Mouse (Mus musculus): ENCODE data around the gene Astn2. TPM values are rescaled to one million over a fixed set of nuclear protein-coding genes. Genes with fewer than 3 reads are reported as not detected.

Astn2 gene
- polyA plus RNA-seq, 1 experiment from 2014 or later, result 0.69 TPM

GRCm38 (mm10) chr4:66302686-66303310, 101.6 kb downstream of the Astn2 start:
- Histone ChIP-seq H3K27ac (ENCODE audit: low read length) (no peak overlapping the region), H3K27me3 (replicated peaks; ENCODE audit: insufficient read depth, low read length) (no peaks in the 10 kb centered on the region), H3K4me3 (ENCODE audit: low read depth, low read length) (no peak overlapping the region), H3K4me1 (ENCODE audit: insufficient read depth, low read depth, low read length) (no peaks in the 10 kb centered on the region), H3K4me2 (replicated peaks; ENCODE audit: low read depth, low read length) (no peak overlapping the region), H3K9me3 (ENCODE audit: low read length) (no peaks in the 10 kb centered on the region), H3K36me3 (ENCODE audit: insufficient read depth, low read length) (no peaks in the 10 kb centered on the region), H3K9ac (replicated peaks; ENCODE audit: low read depth) (no peak overlapping the region)
- 62% methylated on average over 7 of the region's 7 CpGs for WGBS
- DNase-seq (ENCODE audit: low spot score), result no peak
- no peak for TF ChIP-seq CTCF (IDR thresholded peaks at IDR 0.05)
- TF ChIP-seq EP300 (IDR thresholded peaks at IDR 0.05), result no peak
- ATAC-seq, result no peak

DNA sequence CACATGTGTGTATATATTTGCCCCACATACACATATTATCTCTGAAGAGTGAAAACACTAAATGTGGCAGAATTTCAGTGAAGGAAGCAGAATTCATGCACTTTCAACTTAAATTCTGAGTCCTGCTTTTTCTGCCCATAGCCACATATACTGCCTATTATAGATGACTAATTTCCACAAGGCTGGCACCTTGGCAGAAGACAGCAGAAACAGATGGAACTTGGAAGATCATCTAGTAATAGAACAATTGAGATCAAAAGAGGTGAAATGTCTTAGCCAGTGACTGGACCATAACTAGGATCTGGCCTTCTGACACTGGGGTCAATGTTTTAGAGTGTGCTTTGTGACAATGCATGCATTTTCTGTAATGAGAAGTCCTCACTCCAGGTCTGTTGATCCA, 119.4 kb downstream of the Astn2 start:
- H3K4me1 ChIP-seq (ENCODE audit: insufficient read depth, low read depth, low read length), result no peaks in the 10 kb centered on the region
- ATAC-seq (no peak), DNase-seq (ENCODE audit: low spot score) (no peak)

DNA sequence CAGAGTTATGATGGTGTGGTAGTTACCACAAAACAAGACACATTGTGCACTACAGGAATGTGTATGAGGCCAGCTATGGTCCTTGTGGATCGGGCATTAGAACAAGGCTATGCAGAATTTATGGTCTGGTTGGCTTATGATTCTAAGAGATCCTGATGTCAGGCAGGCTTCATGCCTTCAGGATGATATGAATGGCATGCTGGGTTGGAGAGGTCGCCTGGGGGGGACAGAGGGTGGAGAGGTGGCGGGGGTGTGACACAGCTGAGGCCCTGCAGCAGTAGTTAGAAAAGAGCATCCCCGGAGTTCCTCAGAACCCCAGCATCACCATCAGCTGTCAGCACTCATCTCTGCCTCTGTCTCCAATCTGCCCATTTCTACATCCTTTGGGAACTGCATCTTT, 128.3 kb downstream of the Astn2 start:
- TF ChIP-seq EP300 (IDR thresholded peaks at IDR 0.05) (no peak), CTCF (IDR thresholded peaks at IDR 0.05) (no peak)

More for the DNA sequence above, 119.4 kb downstream of the Astn2 start:
- no peak overlapping the region for H3K9ac ChIP-seq (replicated peaks; ENCODE audit: low read depth)
- TF ChIP-seq EP300 (IDR thresholded peaks at IDR 0.05), result no peak
- TF ChIP-seq CTCF (IDR thresholded peaks at IDR 0.05), result no peak
- no peaks in the 10 kb centered on the region for H3K27me3 ChIP-seq (replicated peaks; ENCODE audit: insufficient read depth, low read length)
- H3K27ac ChIP-seq (ENCODE audit: low read length), result no peak overlapping the region
- H3K36me3 ChIP-seq (ENCODE audit: insufficient read depth, low read length), result no peaks in the 10 kb centered on the region
- H3K4me2 ChIP-seq (replicated peaks; ENCODE audit: low read depth, low read length), result no peak overlapping the region
- H3K4me3 ChIP-seq (ENCODE audit: low read depth, low read length), result no peak overlapping the region
- H3K9me3 ChIP-seq (ENCODE audit: low read length), result no peaks in the 10 kb centered on the region

GRCm38 (mm10) chr4:66271550-66272117, 132.8 kb downstream of the Astn2 start:
- Histone ChIP-seq H3K4me3 (ENCODE audit: low read depth, low read length) (no peak overlapping the region), H3K4me2 (replicated peaks; ENCODE audit: low read depth, low read length) (no peak overlapping the region), H3K9ac (replicated peaks; ENCODE audit: low read depth) (no peak overlapping the region), H3K27ac (ENCODE audit: low read length) (no peak overlapping the region), H3K27me3 (replicated peaks; ENCODE audit: insufficient read depth, low read length) (no peaks in the 10 kb centered on the region), H3K4me1 (ENCODE audit: insufficient read depth, low read depth, low read length) (no peaks in the 10 kb centered on the region), H3K36me3 (ENCODE audit: insufficient read depth, low read length) (no peaks in the 10 kb centered on the region), H3K9me3 (ENCODE audit: low read length) (no peaks in the 10 kb centered on the region)
- DNase-seq (ENCODE audit: low spot score) (no peak), ATAC-seq (no peak)
- no peak for TF ChIP-seq EP300 (IDR thresholded peaks at IDR 0.05)
- TF ChIP-seq CTCF (IDR thresholded peaks at IDR 0.05), result no peak
- WGBS, result 79% methylated on average over 6 of the region's 6 CpGs

More for the DNA sequence above, 128.3 kb downstream of the Astn2 start:
- ATAC-seq, result no peak
- Histone ChIP-seq H3K36me3 (ENCODE audit: insufficient read depth, low read length) (no peaks in the 10 kb centered on the region), H3K9me3 (ENCODE audit: low read length) (no peaks in the 10 kb centered on the region), H3K4me1 (ENCODE audit: insufficient read depth, low read depth, low read length) (no peaks in the 10 kb centered on the region), H3K27ac (ENCODE audit: low read length) (no peak overlapping the region), H3K27me3 (replicated peaks; ENCODE audit: insufficient read depth, low read length) (no peaks in the 10 kb centered on the region), H3K4me2 (replicated peaks; ENCODE audit: low read depth, low read length) (no peak overlapping the region), H3K4me3 (ENCODE audit: low read depth, low read length) (no peak overlapping the region), H3K9ac (replicated peaks; ENCODE audit: low read depth) (no peak overlapping the region)
- WGBS, result 51% methylated on average over 4 of the region's 4 CpGs
- DNase-seq (ENCODE audit: low spot score), result no peak

DNA sequence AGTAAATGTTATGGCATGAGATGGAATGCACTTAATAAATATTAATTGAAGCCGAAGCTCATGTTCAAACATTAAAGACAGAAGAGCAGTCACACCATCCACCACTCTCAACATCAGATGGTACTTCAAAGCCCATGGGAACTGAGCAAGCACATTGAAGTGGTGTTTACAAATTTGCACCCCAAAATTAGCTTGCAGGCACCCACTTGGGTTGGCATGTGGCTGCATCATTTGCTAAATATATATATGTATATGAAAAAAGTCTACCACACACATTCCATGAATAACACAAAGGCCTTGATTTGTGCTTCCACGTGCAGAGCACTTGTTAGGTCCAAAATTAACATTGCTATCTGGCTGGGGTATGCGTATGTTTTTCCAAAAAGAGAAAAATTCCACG, 140.4 kb downstream of the Astn2 start:
- no peaks in the 10 kb centered on the region for H3K36me3 ChIP-seq (ENCODE audit: insufficient read depth, low read length)
- H3K4me3 ChIP-seq (ENCODE audit: low read depth, low read length), result no peak overlapping the region
- DNase-seq (ENCODE audit: low spot score) (no peak), ATAC-seq (no peak)
- no peaks in the 10 kb centered on the region for H3K27me3 ChIP-seq (replicated peaks; ENCODE audit: insufficient read depth, low read length)
- TF ChIP-seq CTCF (IDR thresholded peaks at IDR 0.05), result no peak
- no peak overlapping the region for H3K4me2 ChIP-seq (replicated peaks; ENCODE audit: low read depth, low read length)
- H3K4me1 ChIP-seq (ENCODE audit: insufficient read depth, low read depth, low read length), result no peaks in the 10 kb centered on the region
- WGBS, result 63% methylated on average over 4 of the region's 4 CpGs
- no peak overlapping the region for H3K9ac ChIP-seq (replicated peaks; ENCODE audit: low read depth)
- H3K9me3 ChIP-seq (ENCODE audit: low read length), result no peaks in the 10 kb centered on the region
- H3K27ac ChIP-seq (ENCODE audit: low read length), result no peak overlapping the region

GRCm38 (mm10) chr4:66261276-66261675, 143.1 kb downstream of the Astn2 start:
- no peak overlapping the region for H3K4me2 ChIP-seq (replicated peaks; ENCODE audit: low read depth, low read length)
- 82% methylated on average over 3 of the region's 3 CpGs for WGBS
- ATAC-seq (no peak), DNase-seq (ENCODE audit: low spot score) (no peak)
- no peak for TF ChIP-seq EP300 (IDR thresholded peaks at IDR 0.05)
- TF ChIP-seq CTCF (IDR thresholded peaks at IDR 0.05), result no peak
- H3K4me3 ChIP-seq (ENCODE audit: low read depth, low read length), result no peak overlapping the region
- no peaks in the 10 kb centered on the region for H3K27me3 ChIP-seq (replicated peaks; ENCODE audit: insufficient read depth, low read length)
- no peak overlapping the region for H3K9ac ChIP-seq (replicated peaks; ENCODE audit: low read depth)
- H3K9me3 ChIP-seq (ENCODE audit: low read length), result no peaks in the 10 kb centered on the region
- H3K36me3 ChIP-seq (ENCODE audit: insufficient read depth, low read length), result no peaks in the 10 kb centered on the region
- H3K4me1 ChIP-seq (ENCODE audit: insufficient read depth, low read depth, low read length), result no peaks in the 10 kb centered on the region
- no peak overlapping the region for H3K27ac ChIP-seq (ENCODE audit: low read length)
